Mouse (Mus musculus): Measurements from ENCODE around the gene Hk1. TPM values are rescaled to one million over a fixed set of nuclear protein-coding genes. Genes with fewer than 3 reads are reported as not detected.

Gene Hk1
- total RNA-seq, 2 experiments from 2014 or later = 99.7 to 113 TPM

DNA sequence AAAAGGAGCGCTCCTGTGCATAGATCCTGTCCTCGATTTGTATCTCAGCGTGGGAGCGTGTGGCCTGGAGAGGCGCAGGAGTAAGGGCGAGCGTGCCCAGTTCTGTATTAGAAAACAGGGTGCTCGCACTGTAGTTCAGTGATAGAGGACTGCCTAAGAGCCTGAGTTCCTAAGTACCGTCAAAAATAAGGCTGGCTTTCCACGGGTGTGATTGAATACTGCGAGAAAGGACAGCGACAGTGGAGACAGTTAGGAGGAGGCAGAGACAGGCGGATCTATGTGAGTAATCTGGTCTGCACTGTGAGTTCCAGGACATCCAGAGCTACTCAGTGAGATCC, 148.3 kb downstream of the Hk1 start:
- intact Hi-C loops (cut with DNase I) = loop anchor here (2.0 kb wide), 1 partner anchor 15 kb away; no protein-coding TSS in a partner anchor
- no peak for DNase-seq

DNA sequence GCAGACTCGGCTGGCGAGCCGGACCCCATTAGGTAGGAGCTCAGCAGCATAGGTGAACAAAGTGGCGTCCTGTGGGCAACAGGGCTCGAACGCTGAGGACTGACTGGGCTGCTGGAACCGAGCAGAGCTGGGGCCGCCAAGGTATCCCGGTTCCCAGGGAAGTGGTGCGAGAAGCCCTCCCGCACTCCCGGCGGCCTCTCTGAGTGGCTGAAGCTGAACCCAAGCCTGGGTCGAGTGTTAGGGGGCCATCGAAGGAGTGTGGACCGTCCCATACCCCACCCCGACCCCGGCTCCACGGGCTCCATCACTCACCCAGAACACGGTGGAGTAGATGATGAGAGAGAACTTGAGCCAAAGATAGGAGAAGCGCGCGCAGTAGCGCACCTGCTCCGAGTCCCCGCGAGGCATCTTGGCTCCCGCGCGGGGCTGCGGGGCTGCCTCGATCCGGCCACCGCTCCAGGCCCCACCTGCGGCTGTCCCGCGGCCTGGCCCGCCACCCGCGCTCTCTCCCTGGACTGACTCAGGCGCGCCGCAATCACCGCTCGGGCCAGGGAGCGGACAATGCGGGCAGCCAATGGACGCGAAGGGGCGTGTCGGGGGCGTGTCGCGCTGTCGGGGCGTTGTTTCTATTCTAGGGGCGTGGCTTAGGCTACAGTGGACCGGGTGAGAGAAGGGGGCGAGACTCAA, 148.9 kb downstream of the Hk1 start, which contains the start of gene Tspan15:
Gene Tspan15 (minus strand): TSS at position 544 of the 687 bp plus-strand sequence.
- intact Hi-C loops (cut with DNase I) = loop anchor here (2.0 kb wide), 1 partner anchor 14 kb away; no protein-coding TSS in a partner anchor
- peak; percentile 88 to 92 for DNase-seq

DNA sequence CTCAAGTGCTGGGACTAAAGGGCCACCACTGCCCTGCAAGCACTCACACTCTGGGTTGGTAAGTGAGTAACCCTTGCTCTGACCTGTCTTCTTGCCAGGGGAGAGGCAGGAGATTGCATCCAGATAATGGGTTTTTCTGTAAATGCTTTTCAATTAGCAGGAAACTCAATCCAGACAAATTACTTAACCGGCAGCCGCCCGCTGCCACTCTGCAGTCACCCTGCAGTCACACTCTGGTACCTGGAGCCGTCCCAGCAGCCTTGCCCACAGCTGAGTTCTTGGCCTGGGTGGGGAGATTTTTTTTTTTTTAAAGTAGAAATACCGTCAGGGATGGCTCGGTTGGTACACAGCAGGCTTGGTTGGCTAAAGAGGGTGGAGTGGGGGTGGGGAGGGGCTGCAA, 151.6 kb downstream of the Hk1 start:
- intact Hi-C loops (cut with DNase I) = no loop called here
- DNase-seq = no peak

DNA sequence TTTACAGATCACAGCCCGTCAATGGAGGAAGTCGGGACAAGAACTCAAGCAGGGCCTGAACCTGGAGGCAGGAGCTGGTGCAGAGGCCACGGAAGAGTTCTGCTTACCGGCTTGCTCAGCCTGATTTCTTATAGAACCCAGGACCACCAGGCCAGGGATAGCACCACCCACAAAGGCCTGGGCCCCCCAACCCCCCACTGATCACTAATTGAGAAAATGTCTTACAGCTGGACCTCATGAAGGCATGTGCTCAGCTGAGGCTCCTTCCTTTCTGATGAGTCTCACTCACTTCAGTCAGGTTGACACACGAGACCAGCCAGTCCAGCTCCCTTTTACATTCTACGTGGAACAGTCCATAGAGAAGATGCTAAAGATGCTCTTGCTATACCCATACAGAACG, 153.9 kb downstream of the Hk1 start:
- DNase-seq = no peak
- intact Hi-C loops (cut with DNase I) = no loop called here

DNA sequence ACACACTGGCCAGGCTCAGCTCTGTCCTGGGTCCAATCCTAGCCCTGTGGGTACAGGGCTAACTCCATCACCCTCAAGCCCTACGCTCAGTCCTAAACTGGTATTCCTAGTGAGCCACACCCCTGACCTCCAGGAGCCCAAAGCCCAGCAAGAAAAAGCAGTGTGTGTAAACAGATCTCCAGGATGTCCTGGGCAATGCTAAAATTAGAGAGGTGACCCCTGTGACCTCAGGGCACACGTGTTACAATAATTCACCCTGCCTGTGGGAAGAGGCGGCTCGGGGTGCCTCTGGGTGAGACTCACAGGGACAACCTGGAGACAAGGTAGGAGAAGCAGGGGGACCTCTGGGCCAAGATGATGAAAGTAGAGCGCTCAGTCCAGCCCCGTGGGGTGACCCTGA, 155.5 kb downstream of the Hk1 start:
- DNase-seq = peak in 1 of 2 experiments; percentile 11
- intact Hi-C loops (cut with DNase I) = no loop called here

DNA sequence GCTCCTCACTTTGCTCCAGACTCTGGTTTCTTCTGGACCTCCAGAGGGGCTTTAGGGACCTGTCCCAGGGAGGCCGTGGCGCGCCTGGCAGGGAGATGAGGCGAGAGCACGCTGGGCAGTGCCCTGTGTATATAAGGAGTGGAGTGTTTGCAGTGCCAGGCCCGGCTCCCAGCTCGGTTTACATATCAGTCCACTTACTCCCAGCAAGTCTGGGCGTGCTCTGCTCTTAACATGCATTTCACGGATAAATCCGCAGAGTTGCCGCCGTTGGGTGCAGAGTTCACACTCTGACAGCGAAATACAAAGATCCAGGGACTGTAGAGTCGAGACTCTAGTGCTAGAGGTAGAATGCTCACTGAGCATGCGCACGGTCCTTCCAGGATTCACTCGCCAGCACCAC, 156.9 kb downstream of the Hk1 start:
- no peak for DNase-seq

DNA sequence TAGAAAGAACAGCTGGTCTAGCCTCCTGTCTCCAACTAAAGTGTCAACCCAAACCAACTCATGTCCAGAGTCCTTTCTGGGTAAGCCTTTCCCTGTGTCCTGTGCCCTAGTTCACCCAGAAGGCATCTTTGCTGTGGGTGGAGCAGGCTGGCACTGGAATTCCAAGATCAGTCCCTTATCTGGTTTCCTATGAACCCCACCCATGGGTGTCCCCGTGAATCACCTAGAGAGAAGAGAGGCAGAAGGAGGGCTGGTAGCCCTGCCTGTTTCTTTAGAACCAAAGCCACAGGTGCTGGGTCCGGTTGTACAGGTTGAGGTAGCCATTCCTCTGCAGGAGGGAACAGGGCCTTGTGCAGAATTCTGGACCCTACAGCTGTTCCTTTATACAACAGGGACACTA, 158.1 kb downstream of the Hk1 start:
- intact Hi-C loops (cut with DNase I) = no loop called here
- DNase-seq = no peak

More for the DNA sequence above, 156.9 kb downstream of the Hk1 start:
- intact Hi-C loops (cut with DNase I) = no loop called here

DNA sequence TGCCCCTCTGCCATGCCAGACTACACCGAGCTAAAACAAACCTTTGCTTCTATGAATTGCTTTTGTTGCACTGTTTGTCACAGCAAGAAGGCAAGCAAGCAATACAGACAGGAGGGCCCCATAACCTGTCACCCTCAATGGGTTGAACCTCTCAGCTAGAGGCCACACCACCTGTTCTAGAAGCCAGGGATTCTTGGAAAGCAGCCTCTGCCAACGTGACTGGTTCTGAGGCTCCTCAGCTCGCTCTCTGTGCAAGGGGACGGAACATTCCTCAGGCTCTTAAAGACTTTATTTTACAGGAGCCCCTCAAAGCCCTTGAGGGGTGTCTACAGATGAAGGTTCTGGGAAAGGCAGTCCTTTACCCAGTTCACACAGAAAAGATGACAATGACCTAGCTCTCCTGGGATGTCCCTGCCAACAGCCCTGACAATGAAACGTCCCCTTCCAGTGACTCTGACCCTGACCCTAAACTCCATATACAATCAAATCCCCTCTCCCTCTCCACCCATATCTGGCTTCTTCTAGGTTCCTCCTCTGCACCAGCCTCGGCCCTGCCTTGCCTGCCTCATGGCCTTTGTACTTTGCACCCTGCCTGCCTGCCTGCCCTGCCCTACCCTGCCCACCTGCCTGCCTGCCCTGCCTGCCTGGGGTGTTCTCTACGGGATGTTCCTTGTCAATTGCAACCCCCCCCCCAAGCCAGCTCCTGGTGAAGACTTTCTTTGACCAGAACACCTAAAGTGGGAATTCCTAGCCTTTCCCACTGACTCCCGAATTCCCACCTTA, 158.8 kb downstream of the Hk1 start:
- DNase-seq = no peak
- intact Hi-C loops (cut with DNase I) = no loop called here

Other genes with a start within 250 kb of the Hk1 start
- gene Neurog3, start 246.8 kb downstream of the Hk1 start, total RNA-seq (2021) = not detected
- gene Fam241b, start 236.0 kb downstream of the Hk1 start, total RNA-seq (2021) = 1 to 10 TPM; 1.7 to 2.6 TPM
- gene Tspan15, start 148.7 kb downstream of the Hk1 start, total RNA-seq (2021) = 1 to 10 TPM; 7.3 to 8.2 TPM
- gene Tacr2, start 127.5 kb downstream of the Hk1 start, total RNA-seq (2021) = not detected
- not detected for gene Hkdc1, start 42.6 kb upstream of the Hk1 start, total RNA-seq (2021)
- under 1 TPM in 1 of 2 experiments, not detected in 1; 0.58 TPM for gene 4930507D05Rik, start 69.6 kb upstream of the Hk1 start, total RNA-seq (2021)
- gene Supv3l1, start 69.8 kb upstream of the Hk1 start, total RNA-seq (2021) = 10 to 100 TPM; 34.8 to 35.7 TPM
- gene Vps26a, start 106.9 kb upstream of the Hk1 start, total RNA-seq (2021) = 10 to 100 TPM; 46.5 to 46.6 TPM
- gene Srgn, start 147.5 kb upstream of the Hk1 start, total RNA-seq (2021) = 10 to 100 TPM; 45.2 to 51.5 TPM
- gene Kif1bp, start 198.5 kb upstream of the Hk1 start, total RNA-seq (2021) = 10 to 100 TPM; 42.8 to 44.4 TPM
- gene Ddx21, start 222.4 kb upstream of the Hk1 start, total RNA-seq (2021) = 10 to 100 TPM; 27.6 to 29.9 TPM

All from heart, postnatal 36 days (tissue).